Mouse (Mus musculus): ENCODE measurements around the gene 2810459M11Rik. TPM values are rescaled to one million over a fixed set of nuclear protein-coding genes. Genes with fewer than 3 reads are reported as not detected.

The 2810459M11Rik gene
- polyA plus RNA-seq, 1 experiment from 2014 or later, result 14.3 TPM

GRCm38 (mm10) chr1:86058856-86059769 is 13.4 kb downstream of the 2810459M11Rik start:
- H3K4me1 ChIP-seq (replicated peaks), result peaks cover 4% of the 10 kb centered on the region
- no peaks in the 10 kb centered on the region for H3K9me3 ChIP-seq
- WGBS, result 9% methylated on average over 21 of the region's 21 CpGs
- peak overlapping the region; percentile 51 for H3K4me2 ChIP-seq
- no peaks in the 10 kb centered on the region for H3K27me3 ChIP-seq
- no peaks in the 10 kb centered on the region for H3K36me3 ChIP-seq
- H3K9ac ChIP-seq, result peak overlapping the region; percentile 32; the same call in 1 of the 2 replicates
- H3K27ac ChIP-seq (replicated peaks), result peak overlapping the region; percentile 62
- peak overlapping the region; percentile 33 for H3K4me3 ChIP-seq
- ATAC-seq (ENCODE audit: low FRiP score, low read depth), result peak; percentile 82

- Histone ChIP-seq H3K36me3 (no peaks in the 10 kb centered on the region), H3K9me3 (no peaks in the 10 kb centered on the region), H3K9ac (no peak overlapping the region), H3K4me1 (replicated peaks) (peaks cover 19% of the 10 kb centered on the region), H3K4me3 (no peak overlapping the region), H3K27me3 (no peaks in the 10 kb centered on the region), H3K4me2 (no peak overlapping the region), H3K27ac (replicated peaks) (no peak overlapping the region)
- WGBS, result 88% methylated on average over 6 of the region's 6 CpGs
- no peak for ATAC-seq (ENCODE audit: low FRiP score, low read depth)
These were observed 16.9 kb downstream of the 2810459M11Rik start for GRCm38 (mm10) chr1:86062523-86062922.

DNA sequence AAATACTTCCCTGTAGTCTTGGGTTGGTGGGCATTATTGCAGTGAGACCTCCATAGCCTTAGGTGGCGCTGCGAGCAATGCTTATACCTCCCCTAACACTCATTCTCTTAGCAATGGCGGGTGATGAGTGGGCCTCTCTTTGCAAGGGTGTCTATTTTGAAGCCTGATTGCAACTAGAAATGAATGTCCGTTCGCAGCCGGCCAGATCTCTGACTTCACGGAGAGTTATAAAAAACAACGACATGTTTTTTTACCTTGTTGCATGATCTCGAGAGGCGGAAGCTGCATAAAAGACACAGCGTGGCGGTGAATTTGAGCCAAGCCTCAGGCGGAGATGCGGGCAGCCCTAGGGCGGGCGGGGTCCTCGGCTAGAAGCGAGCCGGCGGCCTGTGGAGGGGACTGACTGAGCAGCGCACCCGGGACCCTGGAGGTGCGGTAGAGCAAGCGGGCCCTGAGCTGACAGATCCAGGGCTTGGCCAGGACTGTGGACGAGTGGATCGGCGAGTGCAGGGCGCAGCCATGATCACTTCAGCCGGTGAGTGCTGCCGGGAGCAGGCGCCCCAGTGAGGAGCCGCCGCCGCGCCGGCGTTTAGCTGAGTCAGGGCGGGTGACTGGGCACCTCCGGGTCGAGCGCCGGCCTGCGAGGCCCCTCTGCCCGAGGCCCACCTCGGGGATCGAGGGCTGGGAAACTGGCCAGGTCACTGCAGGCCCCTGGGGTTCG is 18.8 kb downstream of the 2810459M11Rik start, which contains the start of gene Psmd1:
TSS of gene Psmd1 (plus strand) at position 117 of the 721 bp plus-strand sequence.
- no peaks in the 10 kb centered on the region for H3K27me3 ChIP-seq

DNA sequence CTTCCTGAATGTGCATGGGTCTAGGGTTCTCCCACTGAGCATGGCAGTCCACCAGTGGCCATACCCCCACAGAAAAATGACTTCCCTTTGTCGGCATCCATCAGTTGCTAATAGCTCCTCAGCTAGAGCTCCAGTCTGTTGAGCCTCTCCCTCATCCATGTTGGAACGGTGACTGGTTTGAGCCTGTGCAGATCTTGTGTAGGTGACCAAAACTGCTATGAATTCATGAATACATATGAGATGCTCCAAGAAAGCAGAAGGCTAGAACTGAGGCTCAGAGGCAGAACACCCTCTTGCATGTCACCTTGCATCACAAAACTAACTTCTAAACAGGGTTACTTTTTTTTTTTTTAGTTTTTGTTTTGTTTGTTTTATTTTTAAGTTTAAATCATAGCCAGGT is 30.9 kb downstream of the 2810459M11Rik start:
- Histone ChIP-seq H3K4me3 (no peak overlapping the region), H3K36me3 (peaks cover 76% of the 10 kb centered on the region), H3K9me3 (no peaks in the 10 kb centered on the region), H3K27ac (replicated peaks) (no peak overlapping the region), H3K4me2 (no peak overlapping the region), H3K27me3 (no peaks in the 10 kb centered on the region), H3K9ac (no peak overlapping the region), H3K4me1 (replicated peaks) (no peaks in the 10 kb centered on the region)
- no peak for ATAC-seq (ENCODE audit: low FRiP score, low read depth)
- WGBS, result 92% methylated on average over 2 of the region's 2 CpGs

More for the DNA sequence above, 18.8 kb downstream of the 2810459M11Rik start, which contains the start of gene Psmd1:
- peak within 1 kb of the TSS; percentile 82 for H3K27ac ChIP-seq (replicated peaks)
- H3K4me3 ChIP-seq, result peak within 1 kb of the TSS; percentile 78
- WGBS, result under 1% methylated on average over 46 of the region's 47 CpGs
- peak; percentile 93 for ATAC-seq (ENCODE audit: low FRiP score, low read depth)
- H3K9ac ChIP-seq, result peak within 1 kb of the TSS; percentile 81
- no peaks in the 10 kb centered on the region for H3K9me3 ChIP-seq
- H3K36me3 ChIP-seq, result no peaks in the 10 kb centered on the region
- peaks cover 16% of the 10 kb centered on the region for H3K4me1 ChIP-seq (replicated peaks)
- peak within 1 kb of the TSS; percentile 61 for H3K4me2 ChIP-seq

- ATAC-seq (ENCODE audit: low FRiP score, low read depth), result no peak
- Histone ChIP-seq H3K9me3 (no peaks in the 10 kb centered on the region), H3K4me2 (no peak overlapping the region), H3K4me3 (no peak overlapping the region), H3K27me3 (no peaks in the 10 kb centered on the region), H3K9ac (no peak overlapping the region), H3K27ac (replicated peaks) (no peak overlapping the region), H3K36me3 (peaks cover 75% of the 10 kb centered on the region), H3K4me1 (replicated peaks) (no peaks in the 10 kb centered on the region)
- WGBS, result 90% methylated on average over 7 of the region's 7 CpGs
These were observed 48.8 kb downstream of the 2810459M11Rik start for GRCm38 (mm10) chr1:86094413-86094812.

- Histone ChIP-seq H3K4me2 (no peak overlapping the region), H3K27me3 (no peaks in the 10 kb centered on the region), H3K27ac (replicated peaks) (no peak overlapping the region), H3K4me1 (replicated peaks) (no peaks in the 10 kb centered on the region), H3K36me3 (no peaks in the 10 kb centered on the region), H3K9me3 (no peaks in the 10 kb centered on the region), H3K9ac (no peak overlapping the region), H3K4me3 (no peak overlapping the region)
- ATAC-seq (ENCODE audit: low FRiP score, low read depth), result no peak
- 96% methylated on average over 1 of the region's 1 CpGs for WGBS
These were observed 59.4 kb downstream of the 2810459M11Rik start for GRCm38 (mm10) chr1:86105054-86105453.

Other genes starting within 250 kb of the 2810459M11Rik start
- gene Itm2c, start 151.6 kb upstream of the 2810459M11Rik start, polyA plus RNA-seq (2015; fragmentation: Nextera tagmentation; extraction: Ambion mirVana), result 204 TPM in 2 replicates
- gene 4933407L21Rik, start 117.4 kb upstream of the 2810459M11Rik start, polyA plus RNA-seq (2015; fragmentation: Nextera tagmentation; extraction: Ambion mirVana), result 7.1 and 7.7 TPM in 2 replicates
- gene Gpr55, start 84.9 kb upstream of the 2810459M11Rik start, polyA plus RNA-seq (2015; fragmentation: Nextera tagmentation; extraction: Ambion mirVana), result 0.17 and 0.25 TPM in 2 replicates
- gene Spata3, start 29.0 kb upstream of the 2810459M11Rik start, polyA plus RNA-seq (2015; fragmentation: Nextera tagmentation; extraction: Ambion mirVana), result 0.32 and 0.87 TPM in 2 replicates
- 181 and 185 TPM in 2 replicates for gene Psmd1, start 18.5 kb downstream of the 2810459M11Rik start, polyA plus RNA-seq (2015; fragmentation: Nextera tagmentation; extraction: Ambion mirVana)
- 0.10 and 0.75 TPM in 2 replicates for gene Htr2b, start 66.1 kb downstream of the 2810459M11Rik start, polyA plus RNA-seq (2015; fragmentation: Nextera tagmentation; extraction: Ambion mirVana)
- 0.39 and 0.61 TPM in 2 replicates for gene Gm21972, start 87.8 kb downstream of the 2810459M11Rik start, polyA plus RNA-seq (2015; fragmentation: Nextera tagmentation; extraction: Ambion mirVana)
- 32.6 and 35.8 TPM in 2 replicates for gene Armc9, start 108.9 kb downstream of the 2810459M11Rik start, polyA plus RNA-seq (2015; fragmentation: Nextera tagmentation; extraction: Ambion mirVana)